Comparison of ENCODE assay signal across 9 mouse cellular contexts in genomic region chr5:128733955-128734354, GRCm38 (mm10). TPM values are rescaled to one million over a fixed set of nuclear protein-coding genes. Genes with fewer than 3 reads are reported as not detected.
A peak's percentile ranks its signal among the peaks of the same experiment; 100 is the strongest.
DNase-seq lines count a peak whose midpoint lies in the region; ATAC-seq and TF ChIP-seq lines count a peak whose summit lies in the region.
"Had no signal": no experiment of that assay in that cellular context is flagged by ENCODE, and none has a peak within 500 bp of the region (broad histone marks: within the 10 kb centered on the region; RNA-seq: fewer than 3 reads in every experiment).

No protein-coding gene starts in this region.

- peak; percentile 31 for DNase-seq in CD4-positive, CD25-positive, alpha-beta regulatory T cell, adult 2 months (ENCODE audit: low read depth, low spot score)
- peak; percentile 15 for DNase-seq in thymus, adult 2 months
- DNase-seq in thymus, postnatal 36 days: no peak
- peak; percentile 66 for DNase-seq in layer of hippocampus, adult 11-12 months (ENCODE audit: low spot score)
- peak; percentile 27 for DNase-seq in lung, postnatal 36 days
- peak; percentile 19 for DNase-seq in skeletal muscle tissue, adult 2 months (ENCODE audit: low read depth, low spot score)

- no peaks in the 10 kb centered on the region for H3K9me3 ChIP-seq in forebrain, embryonic 12.5 days
- H3K9me3 ChIP-seq: heart, embryonic 13.5 days had no signal

- H3K36me3 ChIP-seq in thymus, adult 2 months (ENCODE audit: control insufficient read depth, insufficient read depth, low read length): no peaks in the 10 kb centered on the region
- H3K36me3 ChIP-seq in forebrain, embryonic 12.5 days (replicated peaks): no peaks in the 10 kb centered on the region
- H3K36me3 ChIP-seq: heart, embryonic 13.5 days had no signal

- no peak for ATAC-seq in CD4-positive, CD25-positive, alpha-beta regulatory T cell, adult 4 months
- ATAC-seq in forebrain, embryonic 12.5 days (ENCODE audit: low FRiP score): peak; percentile 36; the same call in 1 of the 2 replicates

- H3K4me3 ChIP-seq in thymus, adult 2 months (ENCODE audit: control insufficient read depth, insufficient read depth, low read length): no peak overlapping the region
- H3K4me3 ChIP-seq in forebrain, embryonic 12.5 days (replicated peaks): no peak overlapping the region
- H3K4me3 ChIP-seq: heart, embryonic 13.5 days had no signal

- no peak overlapping the region for H3K27ac ChIP-seq in thymus, adult 2 months (ENCODE audit: control insufficient read depth, insufficient read depth, low read length)
- no peak overlapping the region for H3K27ac ChIP-seq in forebrain, embryonic 12.5 days
- H3K27ac ChIP-seq: heart, embryonic 13.5 days had no signal

- 8% methylated on average over 6 of the region's 6 CpGs for WGBS in thymus, adult 2 months
- 4% methylated on average over 6 of the region's 6 CpGs for WGBS in forebrain, embryonic 12.5 days

- H3K4me1 ChIP-seq in thymus, adult 2 months (replicated peaks; ENCODE audit: control insufficient read depth, insufficient read depth, low read length): no peaks in the 10 kb centered on the region
- H3K4me1 ChIP-seq in forebrain, embryonic 12.5 days: peaks cover 1% of the 10 kb centered on the region; the same call in 1 of the 2 replicates
- H3K4me1 ChIP-seq: heart, embryonic 13.5 days had no signal

- TF ChIP-seq POLR2A in thymus, adult 2 months (IDR thresholded peaks at IDR 0.05; ENCODE audit: control insufficient read depth, extremely low read depth, insufficient read depth, low read length, poor library complexity): no peak

- TF ChIP-seq CTCF in thymus, adult 2 months (IDR thresholded peaks at IDR 0.05; ENCODE audit: borderline replicate concordance, control insufficient read depth, extremely low read depth, insufficient read depth, low read length, poor library complexity): no peak

- no peak overlapping the region for H3K4me2 ChIP-seq in forebrain, embryonic 12.5 days
- H3K4me2 ChIP-seq: heart, embryonic 13.5 days had no signal

- no peaks in the 10 kb centered on the region for H3K27me3 ChIP-seq in thymus, adult 2 months (ENCODE audit: control insufficient read depth, insufficient read depth, low read length)
- peaks cover 14% of the 10 kb centered on the region; the same call in 1 of the 2 replicates for H3K27me3 ChIP-seq in forebrain, embryonic 12.5 days

- H3K9ac ChIP-seq in forebrain, embryonic 12.5 days: no peak overlapping the region
- H3K9ac ChIP-seq: heart, embryonic 13.5 days had no signal

RNA-seq across cellular contexts. Expression of gene Piwil1, which starts 31.6 kb away (rescaled TPM):
- polyA plus RNA-seq in CD4-positive, CD25-positive, alpha-beta regulatory T cell, adult 4 months (2017; shearing (Covaris generic)): under 1 TPM in 1 of 2 experiments, not detected in 1; 0.11 TPM
- polyA plus RNA-seq in thymus, adult 2 months (2012; rRNA removed): 0.05 and 0.08 TPM in 2 replicates
- not detected in 2 replicates for polyA plus RNA-seq in forebrain, embryonic 12.5 days (2016; fragmentation: Nextera tagmentation; extraction: Ambion mirVana)
- polyA plus RNA-seq: heart, embryonic 13.5 days had no signal

Comparison
In these comparisons a context has a peak if more than half of its experiments do, and no peak if none do; other contexts are left out.
1. DNase-seq: peak in CD4-positive, CD25-positive, alpha-beta regulatory T cell, adult 2 months (single experiment), thymus, adult 2 months (single experiment), layer of hippocampus, adult 11-12 months (single experiment), lung, postnatal 36 days (single experiment) and skeletal muscle tissue, adult 2 months (single experiment); none in thymus, postnatal 36 days (0 of 2).